Mouse (Mus musculus) kidney, adult 8-10 months (tissue): ENCODE measurements at regions not wholly inside any gene's neighbourhood (a gene's known extent, or its start where the extent isn't known, plus 50 kb on each side); places are given as distances from the start of the nearest gene placed in this dataset.
"Not testable (repeated sequence)": the region's sequence is repeated elsewhere in the genome, so short reads cannot be mapped to it uniquely, and the experiment has no call there.

Experiments
- DNase-seq, 2 experiments: peaks; one replicate each; pipeline ENCODE4 v3.0.0; 2022

- no peak for DNase-seq
These were observed 50.3 kb upstream of the Arl4c start for GRCm38 (mm10) chr1:88752332-88752731.

- DNase-seq: peak; percentile 25 to 49
These were observed 54.6 kb upstream of the Arl4c start for GRCm38 (mm10) chr1:88756658-88757057.

- no peak for DNase-seq
These were observed 55.1 kb upstream of the Arl4c start for GRCm38 (mm10) chr1:88757162-88757561.

GRCm38 (mm10) chr1:88757746-88758145, 55.7 kb upstream of the Arl4c start:
- DNase-seq: peak; percentile 11 to 33

GRCm38 (mm10) chr1:88760643-88761042, 58.6 kb upstream of the Arl4c start:
- no peak for DNase-seq

GRCm38 (mm10) chr1:88761121-88761520, 59.1 kb upstream of the Arl4c start:
- DNase-seq: no peak

GRCm38 (mm10) chr1:88763725-88764364, 61.8 kb upstream of the Arl4c start:
- no peak for DNase-seq

- DNase-seq: no peak
These were observed 62.5 kb upstream of the Arl4c start for GRCm38 (mm10) chr1:88764478-88764877.

GRCm38 (mm10) chr1:88777009-88777408, 75.0 kb upstream of the Arl4c start:
- no peak for DNase-seq

GRCm38 (mm10) chr1:88780262-88780661, 78.2 kb upstream of the Arl4c start:
- no peak for DNase-seq

- peak in 1 of 2 experiments; percentile 12 for DNase-seq
These were observed 81.1 kb upstream of the Arl4c start for GRCm38 (mm10) chr1:88783083-88783482.

GRCm38 (mm10) chr1:88784866-88785620, 83.0 kb upstream of the Arl4c start:
- no peak for DNase-seq

GRCm38 (mm10) chr1:88786066-88786465, 84.0 kb upstream of the Arl4c start:
- DNase-seq: no peak

- no peak for DNase-seq
These were observed 88.7 kb upstream of the Arl4c start for GRCm38 (mm10) chr1:88790674-88791073.

GRCm38 (mm10) chr1:88794926-88795325, 92.9 kb upstream of the Arl4c start:
- no peak for DNase-seq

GRCm38 (mm10) chr1:88798473-88798872, 96.5 kb upstream of the Arl4c start:
- no peak for DNase-seq

- no peak for DNase-seq
These were observed 96.9 kb upstream of the Arl4c start for GRCm38 (mm10) chr1:88798874-88799273.

GRCm38 (mm10) chr1:88799343-88799742, 97.3 kb upstream of the Arl4c start:
- DNase-seq: no peak

- no peak for DNase-seq
These were observed 97.8 kb upstream of the Arl4c start for GRCm38 (mm10) chr1:88799789-88800188.

- DNase-seq: peak; percentile 9 to 32
These were observed 98.4 kb upstream of the Arl4c start for GRCm38 (mm10) chr1:88800411-88800810.

GRCm38 (mm10) chr1:88801151-88801550, 99.1 kb upstream of the Arl4c start:
- not testable (repeated sequence) for DNase-seq

- peak in 1 of 2 experiments; percentile 24 for DNase-seq
These were observed 104.9 kb upstream of the Arl4c start for GRCm38 (mm10) chr1:88806960-88807359.

GRCm38 (mm10) chr1:88807901-88808300, 105.9 kb upstream of the Arl4c start:
- no peak for DNase-seq

GRCm38 (mm10) chr1:88808508-88808907, 106.5 kb upstream of the Arl4c start:
- no peak for DNase-seq
